Mouse (Mus musculus): ENCODE measurements around the gene Itk. TPM values are rescaled to one million over a fixed set of nuclear protein-coding genes. Genes with fewer than 3 reads are reported as not detected.

The Itk gene
- total and polyA plus RNA-seq, 3 experiments, result 0.11 to 0.28 (median 0.17) TPM

DNA sequence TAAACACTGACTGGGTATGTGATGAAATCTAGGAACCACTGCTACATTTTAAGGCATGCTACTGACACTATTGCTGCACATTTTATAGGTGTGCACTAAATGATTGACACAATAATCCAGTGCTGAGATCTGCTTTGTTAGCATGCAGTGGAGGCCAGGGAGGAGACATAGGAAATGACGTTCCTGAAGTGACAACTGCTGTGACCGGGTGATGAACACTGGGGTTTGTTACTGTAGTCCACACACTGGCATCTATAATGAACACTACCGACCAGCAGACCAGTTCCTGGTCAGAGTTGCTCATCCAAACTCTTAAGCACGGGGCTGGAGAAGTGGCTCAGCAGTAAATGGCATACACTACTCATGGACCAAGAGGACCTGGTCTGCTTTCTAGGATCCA, 4.1 kb upstream of the Itk start:
- DNase-seq, result no peak

DNA sequence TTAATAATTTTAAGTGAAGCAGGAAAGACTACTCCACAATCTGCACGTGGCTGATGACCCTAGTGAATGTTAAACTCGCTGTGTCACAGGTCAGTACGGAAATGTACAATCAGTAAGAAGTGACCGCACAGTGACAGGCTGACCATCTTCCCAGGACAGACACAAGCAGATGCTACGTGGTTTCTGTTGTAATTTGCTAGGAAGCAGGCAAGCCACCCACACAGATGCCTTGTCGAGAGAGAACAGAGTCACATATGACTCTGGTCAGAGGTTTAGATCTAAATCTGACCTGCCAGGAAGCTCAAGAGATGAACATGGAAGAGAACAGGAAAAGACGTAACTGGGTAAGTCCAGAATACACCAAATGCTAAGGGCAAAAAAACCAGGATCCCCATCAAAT, 3.6 kb upstream of the Itk start:
- no peak for DNase-seq

DNA sequence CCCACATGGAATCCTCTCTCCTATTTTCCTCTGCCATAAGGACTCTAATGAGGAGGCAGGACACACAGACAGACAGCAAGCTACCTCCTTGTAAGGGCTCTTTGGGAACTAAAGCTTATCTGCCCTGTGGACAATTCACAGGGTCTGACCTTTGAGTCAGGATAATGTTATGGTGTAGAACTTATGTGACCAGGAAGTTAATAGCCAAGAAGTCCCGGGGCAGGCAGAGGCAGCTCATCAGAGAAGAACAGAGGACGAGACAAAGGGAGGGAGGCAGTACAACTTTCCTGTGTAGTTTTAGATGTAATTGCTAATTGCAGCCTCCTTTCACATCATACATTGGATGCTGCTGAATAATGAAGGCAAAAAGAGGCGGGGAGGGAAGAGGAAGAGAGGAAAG, 1.3 kb upstream of the Itk start:
- no peak for DNase-seq

DNA sequence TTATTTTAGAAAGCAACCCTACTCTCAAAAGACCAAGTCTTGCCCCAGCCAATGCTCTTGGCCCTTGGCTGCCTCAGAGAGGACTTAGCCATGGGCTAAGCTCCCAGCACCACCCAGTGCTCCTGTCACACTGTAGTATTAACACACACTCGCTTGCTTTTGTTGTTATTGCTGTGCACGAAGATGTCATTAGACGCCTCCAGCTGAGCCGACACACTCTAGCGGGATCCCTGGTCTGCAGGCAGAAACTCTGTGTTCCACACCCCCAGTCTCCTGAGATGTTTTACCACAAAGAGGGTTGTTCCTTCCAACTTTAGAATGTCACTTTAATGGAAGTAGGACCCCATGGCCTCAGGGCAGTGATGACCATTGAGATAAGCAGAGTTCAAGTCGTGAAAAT, 877 bp downstream of the Itk start:
- DNase-seq, result no peak

DNA sequence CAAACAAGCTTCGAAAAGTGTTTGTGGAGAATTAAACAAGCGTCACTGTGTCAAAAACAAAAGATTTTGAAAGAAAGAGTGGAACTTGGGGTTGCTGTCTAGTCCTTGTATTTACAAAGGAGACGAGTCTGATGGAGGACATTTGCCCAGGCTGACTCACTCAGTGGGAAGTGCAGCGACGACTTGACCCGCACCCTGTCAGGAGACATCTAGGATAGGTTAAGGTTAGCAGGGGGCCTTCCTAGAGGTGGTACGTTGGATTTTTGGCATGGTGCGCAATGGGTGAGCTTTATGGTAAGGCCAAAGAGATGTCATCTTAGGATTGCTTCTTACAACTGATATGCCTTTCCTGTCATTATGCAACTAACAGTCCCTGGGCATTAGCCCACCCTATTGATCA, 2.3 kb downstream of the Itk start:
- no peak for DNase-seq

DNA sequence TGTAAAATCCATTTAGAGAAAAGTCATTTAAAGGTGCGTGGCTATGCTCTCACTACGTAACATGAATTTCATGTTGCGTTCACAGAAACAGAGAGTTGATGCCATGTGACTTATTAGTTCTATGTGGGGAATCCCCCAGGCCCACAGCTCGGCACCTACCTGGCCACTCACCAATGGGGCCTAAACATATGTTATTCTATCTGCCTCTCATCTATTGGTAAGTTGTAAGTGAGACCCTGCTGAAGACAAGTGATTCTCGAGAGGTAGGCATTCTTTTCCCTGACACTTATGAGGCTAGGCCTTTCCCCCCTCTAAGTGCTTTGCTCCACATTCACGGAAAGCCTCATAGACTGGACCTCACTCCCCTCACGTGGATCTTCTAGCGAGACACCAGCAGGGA, 2.8 kb downstream of the Itk start:
- no peak for DNase-seq

DNA sequence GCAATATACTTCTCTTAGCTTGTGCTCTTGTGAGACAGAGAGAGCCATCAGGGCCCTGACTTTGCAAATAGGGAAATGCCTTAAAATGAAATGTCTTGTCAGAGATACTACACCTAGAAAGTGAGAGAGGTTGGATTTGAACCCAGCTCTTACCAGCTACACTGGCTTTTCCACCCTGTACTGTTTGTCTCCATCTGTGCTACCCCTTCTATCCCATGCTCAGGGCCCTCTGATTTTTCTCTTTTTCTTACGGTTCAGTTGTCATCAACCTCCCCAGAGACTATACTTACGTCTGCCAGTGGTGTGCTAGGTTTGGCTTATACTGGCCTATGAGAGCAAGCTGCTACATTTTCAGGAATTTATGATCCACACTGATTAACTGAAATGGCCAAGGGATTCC, 4.4 kb downstream of the Itk start:
- no peak for DNase-seq

DNA sequence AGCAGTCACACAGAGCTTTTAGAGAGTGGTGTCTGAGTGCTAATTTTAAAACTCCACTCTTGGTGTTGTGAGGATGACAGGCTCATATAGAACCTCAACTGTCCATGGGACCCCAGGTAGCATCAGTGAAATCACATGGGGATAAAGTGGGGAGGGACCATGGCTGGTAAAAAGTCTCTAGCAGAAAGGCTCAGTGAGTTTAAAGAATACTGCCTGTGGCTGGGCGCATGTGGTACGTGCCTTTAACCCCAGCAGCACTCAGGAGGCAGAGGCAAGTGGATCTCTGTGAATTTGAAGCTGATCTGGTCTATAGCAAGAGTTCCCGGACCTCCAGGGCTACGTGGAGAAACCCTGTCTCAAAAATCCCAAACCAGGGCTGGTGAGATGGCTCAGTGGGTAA, 6.8 kb downstream of the Itk start:
- DNase-seq, result no peak

DNA sequence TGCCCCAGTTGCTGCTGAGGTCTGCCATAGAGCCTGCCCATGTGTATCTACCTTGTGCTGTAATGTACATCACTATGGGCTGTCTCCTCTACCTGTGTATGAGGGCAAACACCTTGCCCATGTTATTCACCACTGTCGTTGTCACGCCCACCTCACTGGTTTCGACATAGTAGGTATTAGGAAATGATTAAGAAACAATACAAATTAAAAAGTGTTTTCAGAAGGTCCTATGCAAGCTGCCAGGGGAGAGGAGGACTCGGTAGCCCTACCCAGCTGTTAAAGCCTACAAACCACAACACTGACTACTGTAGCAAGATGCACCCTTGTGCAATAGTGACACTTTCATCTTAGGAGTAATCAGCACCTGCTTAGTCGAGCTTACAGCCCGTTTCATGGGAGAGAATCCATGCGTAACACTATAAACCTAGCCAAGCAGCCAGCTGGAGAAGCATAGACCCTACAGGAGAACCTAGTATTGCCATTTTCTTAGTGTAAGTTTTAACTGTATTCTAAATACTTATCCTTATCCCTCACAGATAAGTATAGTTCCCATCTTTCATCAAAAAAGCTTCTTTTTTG, 9.1 kb downstream of the Itk start:
- no peak for DNase-seq

DNA sequence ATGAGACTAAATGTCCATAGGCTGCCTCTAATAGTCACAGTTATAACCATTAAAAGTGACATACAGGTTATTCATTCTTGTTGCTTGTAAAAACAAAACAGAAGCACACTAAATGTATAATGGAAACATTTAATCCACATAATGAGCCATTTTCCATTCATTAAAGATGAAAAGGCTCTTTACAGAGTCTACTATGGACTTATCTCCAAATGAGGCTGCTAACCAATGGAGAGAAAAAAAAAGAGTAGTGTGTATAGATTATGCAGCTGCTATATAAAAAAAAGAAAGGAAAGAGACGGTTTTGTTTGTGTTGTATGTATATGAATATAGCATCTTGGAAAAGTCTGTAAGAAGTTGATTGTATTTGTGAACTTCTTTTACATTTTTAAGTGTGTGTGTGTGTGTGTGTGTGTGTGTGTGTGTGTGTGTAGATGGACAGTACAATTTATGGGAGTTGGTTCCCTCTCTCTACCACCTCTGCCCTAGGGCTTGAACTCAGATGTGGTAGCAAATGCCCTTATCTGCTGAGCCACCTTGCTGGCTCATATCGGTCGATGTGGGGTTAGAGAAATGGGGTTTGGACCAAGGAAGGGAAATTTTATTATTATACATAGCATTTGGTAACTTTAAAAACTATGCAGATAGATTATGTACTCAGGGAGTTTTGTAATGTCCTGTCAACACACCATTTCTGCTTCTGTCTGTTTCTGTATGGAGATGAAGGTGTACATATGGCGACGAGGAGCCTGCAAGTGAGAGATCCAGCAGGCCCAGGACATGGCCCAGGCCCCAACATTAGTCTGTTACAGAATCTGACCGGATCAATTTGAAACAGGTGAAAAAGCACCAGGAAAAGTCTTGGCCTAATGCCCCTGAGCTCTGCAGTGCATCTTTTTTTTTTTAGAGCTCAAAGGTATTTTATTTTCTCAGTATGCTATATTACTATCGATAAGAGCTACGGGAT, 11.2 kb downstream of the Itk start:
- no peak for DNase-seq

DNA sequence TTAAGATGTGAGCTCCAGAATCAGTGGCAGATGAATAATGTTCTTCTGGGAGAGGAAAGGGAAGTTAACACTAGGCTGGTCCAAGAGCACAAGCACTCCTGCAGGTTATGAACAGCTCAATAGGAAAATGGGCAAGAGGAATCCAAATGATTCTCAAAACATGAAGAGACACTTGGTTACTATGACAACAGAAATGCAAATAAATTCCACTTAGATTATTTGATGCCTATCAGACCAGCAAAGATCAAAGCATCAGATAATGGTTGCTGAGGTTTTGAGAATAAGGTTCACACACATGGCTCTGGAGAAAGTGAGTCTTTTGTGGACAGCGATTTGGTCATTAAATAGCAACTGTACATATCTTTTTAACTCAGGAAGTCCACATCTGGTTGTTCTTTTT, 12.0 kb downstream of the Itk start:
- DNase-seq, result no peak

DNA sequence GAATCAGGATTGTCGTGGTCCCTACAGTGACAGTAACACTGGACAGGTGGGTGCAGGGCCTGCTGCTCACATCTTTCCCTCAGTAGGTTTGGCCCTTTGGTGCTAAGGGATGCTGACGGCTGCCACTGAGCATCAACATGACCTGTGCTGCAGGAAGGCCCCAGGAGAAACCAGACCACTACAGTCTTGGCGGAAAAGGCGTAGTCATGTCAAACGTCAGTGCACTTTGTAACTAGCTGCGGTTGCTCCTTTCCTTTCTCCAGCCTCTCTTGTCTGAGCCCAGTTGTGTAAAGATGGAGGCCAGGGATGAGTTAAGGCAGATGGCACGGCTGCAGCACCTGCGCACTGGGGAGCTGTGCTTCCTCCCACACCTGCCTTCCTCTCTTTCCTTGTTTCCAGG, 14.3 kb downstream of the Itk start:
- DNase-seq, result no peak

DNA sequence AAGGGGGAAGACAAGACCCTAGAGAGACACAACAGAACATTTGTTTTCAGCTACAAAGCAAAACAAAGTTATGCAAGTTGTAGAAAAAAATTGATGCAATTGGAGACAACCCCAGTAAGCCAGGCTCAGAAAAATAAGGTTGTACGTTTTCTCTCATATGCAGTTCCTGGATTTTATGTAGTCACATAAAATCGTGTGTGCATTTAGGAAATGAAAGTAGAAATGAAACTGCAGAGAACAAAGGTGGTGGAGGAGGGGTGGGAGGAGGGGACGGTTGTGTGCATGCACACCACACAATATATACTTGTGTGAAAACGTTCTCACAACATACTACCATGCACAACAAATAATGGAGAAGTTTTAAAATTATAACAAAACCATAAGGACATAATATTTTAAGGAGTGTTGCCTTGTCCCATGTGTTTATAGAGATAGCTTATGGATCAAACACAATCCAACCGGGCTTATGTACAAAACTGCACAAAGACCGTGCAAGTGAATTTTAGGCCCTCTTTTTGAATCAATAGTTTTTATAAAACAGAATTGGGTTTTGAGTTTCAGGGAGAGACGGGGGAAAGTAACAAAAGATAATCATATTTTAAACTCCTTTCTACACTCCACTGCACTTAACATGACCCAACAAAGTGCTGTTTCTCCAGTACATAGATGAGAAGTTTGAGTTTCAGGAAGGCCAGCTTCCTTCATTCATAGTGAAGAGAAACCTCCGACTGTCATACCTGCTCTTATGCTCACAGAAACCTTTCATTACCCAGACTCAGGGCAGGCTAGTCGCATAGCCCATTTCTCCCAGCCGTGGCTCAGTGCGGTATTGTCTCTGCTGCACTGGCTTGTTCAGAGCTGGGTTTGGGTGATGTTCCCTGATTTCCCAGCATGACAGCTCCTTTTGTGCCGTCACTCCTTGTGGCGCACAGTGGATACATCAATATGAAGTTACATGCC, 16.0 kb downstream of the Itk start:
- DNase-seq, result no peak

DNA sequence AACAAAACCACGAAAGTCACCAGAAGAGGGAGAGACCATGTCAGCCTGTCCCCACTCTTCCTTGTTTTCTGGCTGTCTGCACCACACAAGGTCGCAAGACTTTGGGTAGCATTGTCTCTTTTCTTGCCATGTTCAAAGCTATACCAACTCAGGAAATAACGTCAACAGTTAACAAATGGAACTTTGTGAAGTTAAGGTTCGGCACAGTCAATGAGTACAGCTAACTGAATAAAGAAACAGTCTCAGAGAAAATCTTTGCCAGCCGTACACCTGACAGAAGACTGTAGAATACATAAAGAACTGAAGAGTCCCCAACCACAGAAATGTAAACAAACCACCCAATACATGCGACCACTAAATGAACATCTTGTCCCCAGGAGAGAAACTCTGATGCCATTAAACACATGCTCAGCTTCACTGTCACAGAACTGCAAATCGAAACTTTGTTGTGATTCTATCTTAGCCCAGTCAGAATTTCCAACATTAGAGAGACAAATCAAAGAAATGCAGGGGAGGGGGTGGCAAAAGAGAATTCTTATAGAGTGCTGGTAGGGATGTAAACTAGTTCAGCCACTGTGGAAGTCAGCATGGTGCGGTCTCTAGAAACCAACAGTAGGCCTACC, 16.9 kb downstream of the Itk start:
- no peak for DNase-seq

DNA sequence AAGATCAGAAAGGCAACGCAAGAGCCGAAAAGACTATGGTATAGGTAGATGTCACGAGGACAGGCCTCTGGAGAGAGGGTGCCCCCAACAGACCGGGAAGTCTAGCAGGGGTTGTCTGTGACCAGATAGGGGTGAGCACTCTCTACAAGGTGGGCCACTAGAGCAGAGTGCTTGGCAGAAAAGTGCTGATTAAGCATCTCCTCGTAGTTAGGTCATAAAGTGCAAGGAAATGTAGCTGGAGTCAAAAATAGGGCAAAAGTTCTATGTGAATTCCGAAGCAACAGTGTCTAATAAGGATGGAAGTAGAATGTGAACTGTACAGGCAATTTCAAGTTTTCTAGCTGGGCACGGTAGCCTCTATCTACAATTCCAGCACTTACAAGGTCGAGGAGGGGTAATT, 18.1 kb downstream of the Itk start:
- no peak for DNase-seq

DNA sequence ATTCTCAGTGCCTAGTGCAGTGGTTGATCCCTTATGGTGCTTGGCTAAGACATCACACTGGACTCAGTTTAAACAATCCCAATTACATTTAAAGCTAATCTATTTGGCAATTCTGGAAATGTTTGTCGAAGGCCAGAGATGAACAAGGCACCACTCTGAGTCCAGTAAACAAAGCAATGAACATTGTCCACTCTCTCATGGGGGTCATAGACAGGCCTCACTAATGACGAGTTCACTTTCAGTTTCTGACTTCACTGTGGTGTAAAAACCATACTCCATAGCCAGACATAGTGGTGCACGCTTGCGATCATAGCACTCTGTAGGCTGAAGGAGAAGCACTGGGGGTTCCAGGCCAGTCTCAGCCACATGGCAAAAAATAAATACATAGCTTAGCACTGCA, 18.9 kb downstream of the Itk start:
- no peak for DNase-seq

DNA sequence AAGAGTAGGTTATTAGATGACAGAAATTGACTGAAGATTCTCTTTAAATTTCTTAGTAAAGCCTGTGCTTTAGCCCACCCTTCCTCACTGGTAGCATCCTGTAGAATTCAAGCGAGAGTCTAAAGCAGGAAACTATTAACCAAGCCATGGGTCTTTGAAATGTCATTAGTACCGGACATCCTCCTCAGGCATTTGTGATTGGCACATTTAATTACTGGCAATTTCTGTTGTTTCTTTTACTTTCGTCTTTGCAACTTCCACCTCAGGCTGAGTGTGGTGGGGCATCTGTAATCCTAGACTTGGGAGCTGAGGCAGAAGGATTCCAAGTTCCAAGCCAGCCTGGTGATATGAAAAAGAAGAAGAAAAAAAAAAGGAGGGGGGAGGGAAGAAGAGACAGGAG, 23.0 kb downstream of the Itk start:
- DNase-seq, result no peak

DNA sequence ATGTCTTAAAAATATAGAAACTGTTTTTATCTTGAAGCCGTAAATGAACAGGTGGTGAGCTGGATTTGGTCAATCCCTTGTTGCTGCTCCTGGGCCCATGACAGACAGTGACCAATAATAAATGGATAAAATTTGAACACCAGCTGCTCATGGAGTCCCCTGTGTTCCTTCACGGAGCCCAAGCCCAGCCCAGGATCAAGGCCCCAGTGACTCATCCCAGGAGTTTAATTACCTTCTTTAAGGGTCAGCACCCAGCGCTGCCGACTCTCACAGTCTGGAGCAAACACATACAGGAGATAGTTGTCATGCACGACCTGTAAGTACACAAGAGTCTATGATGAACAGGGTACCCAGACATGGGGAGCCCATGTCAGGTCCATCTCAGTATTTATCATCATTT, 23.6 kb downstream of the Itk start:
- no peak for DNase-seq

DNA sequence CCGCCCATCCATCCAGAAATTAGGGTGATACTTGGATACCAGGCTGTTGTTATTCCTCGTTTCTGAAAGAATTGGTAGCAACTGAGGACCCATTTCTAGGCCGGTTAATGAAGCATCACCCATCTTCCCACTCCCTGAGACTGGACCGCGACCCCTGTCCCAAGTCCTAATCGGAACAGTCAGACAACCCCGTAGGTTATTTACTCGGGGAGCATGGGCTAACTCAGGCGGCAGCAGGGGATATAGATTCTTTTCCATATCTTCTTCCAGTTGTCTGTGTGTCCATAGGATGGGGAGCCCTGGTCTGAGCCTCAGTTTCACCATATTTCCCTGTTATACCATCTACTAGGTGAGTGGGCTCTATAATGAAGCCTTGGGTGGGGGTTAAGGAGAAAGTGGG, 25.5 kb downstream of the Itk start:
- DNase-seq, result no peak

DNA sequence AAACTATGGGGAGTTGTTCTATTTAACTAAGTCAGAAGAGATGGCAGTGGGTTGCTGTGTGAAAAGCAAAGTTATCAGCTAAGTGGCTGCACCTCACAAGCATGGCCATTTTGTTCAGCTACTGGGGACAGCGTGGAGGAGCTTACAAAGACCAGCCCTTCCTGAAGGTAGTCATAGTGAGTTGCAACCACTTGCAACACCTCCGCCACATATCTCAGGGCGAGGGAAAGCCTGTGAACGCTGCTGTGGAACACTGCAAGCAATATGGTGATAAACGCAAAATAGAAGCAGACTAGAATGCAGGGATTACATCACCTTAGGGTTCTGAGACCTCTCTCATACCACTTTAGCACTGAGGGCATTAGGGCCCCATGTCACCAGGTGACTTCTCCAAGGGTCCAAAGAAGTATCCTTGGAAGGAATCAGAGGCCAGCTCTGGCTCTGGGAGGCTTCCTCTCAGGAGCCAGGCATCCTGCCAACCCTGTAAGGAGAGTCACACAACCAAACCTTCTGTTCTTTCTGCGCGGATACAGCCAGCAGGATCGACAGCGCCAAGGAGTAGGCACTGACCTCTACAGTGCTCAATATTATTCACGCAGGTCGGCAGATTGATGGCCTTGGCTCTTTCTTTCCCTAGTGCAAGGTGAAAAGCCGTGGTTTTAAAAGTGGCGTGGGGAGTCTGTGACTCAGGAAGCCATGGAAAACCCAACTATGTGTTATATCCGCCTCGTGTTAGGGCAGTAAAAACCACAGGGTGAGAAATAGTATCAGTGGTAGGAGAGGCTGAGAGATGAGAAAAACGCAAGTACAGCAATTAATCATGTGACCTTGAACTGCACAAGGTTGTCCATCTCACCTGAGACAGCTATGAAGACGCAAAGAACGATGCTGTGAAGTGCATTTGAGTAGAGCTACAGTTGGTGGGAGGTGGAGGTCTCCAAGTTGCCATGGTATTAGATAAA, 27.0 kb downstream of the Itk start:
- DNase-seq, result no peak
